Comparison of ENCODE assay signal across 8 mouse cellular contexts in genomic region chr13:99475488-99475887, GRCm38 (mm10). TPM values are rescaled to one million over a fixed set of nuclear protein-coding genes. Genes with fewer than 3 reads are reported as not detected.
DNase-seq lines count a peak whose midpoint lies in the region; ATAC-seq and TF ChIP-seq lines count a peak whose summit lies in the region.

No protein-coding gene starts in this region.

- TF ChIP-seq CTCF in kidney, postnatal 0 days (IDR thresholded peaks at IDR 0.05; ENCODE audit: low read depth) = no peak

- DNase-seq in kidney, postnatal 0 days (ENCODE audit: low spot score) = peak; percentile 67
- no peak for DNase-seq in kidney, postnatal 36 days
- no peak for DNase-seq in hindbrain, embryonic 14.5 days (ENCODE audit: low spot score)
- DNase-seq in ovary, postnatal 10 days (ENCODE audit: low spot score) = no peak
- no peak for DNase-seq in cerebellum, adult 9-11 months
- no peak for DNase-seq in c-Kit-positive CD71-positive TER-119-positive erythroid progenitor cells, embryonic 14.5 days (ENCODE audit: low spot score)

- H3K27ac ChIP-seq in kidney, postnatal 0 days = 0 out of 2 replicates have a peak overlapping the region, but pooled peaks have one; percentile 2
- H3K27ac ChIP-seq in embryonic facial prominence, embryonic 13.5 days = peak overlapping the region; percentile 64
- peak overlapping the region; percentile 75 for H3K27ac ChIP-seq in hindbrain, embryonic 14.5 days
- peak overlapping the region; percentile 65 for H3K27ac ChIP-seq in midbrain, embryonic 15.5 days

- no peaks in the 10 kb centered on the region for H3K36me3 ChIP-seq in kidney, postnatal 0 days (ENCODE audit: insufficient read depth, low read length)
- H3K36me3 ChIP-seq in embryonic facial prominence, embryonic 13.5 days = 0 out of 2 replicates have a peak, but pooled peaks cover 9% of the 10 kb centered on the region
- H3K36me3 ChIP-seq in hindbrain, embryonic 14.5 days (replicated peaks; ENCODE audit: control insufficient read depth, insufficient read depth) = peaks cover 45% of the 10 kb centered on the region
- H3K36me3 ChIP-seq in midbrain, embryonic 15.5 days (replicated peaks) = peaks cover 2% of the 10 kb centered on the region; the same call in 1 of the 2 replicates

- H3K27me3 ChIP-seq in kidney, postnatal 0 days (ENCODE audit: insufficient read depth, low read length) = no peaks in the 10 kb centered on the region
- no peaks in the 10 kb centered on the region for H3K27me3 ChIP-seq in embryonic facial prominence, embryonic 13.5 days
- H3K27me3 ChIP-seq in hindbrain, embryonic 14.5 days (ENCODE audit: control insufficient read depth, insufficient read depth, low read length) = no peaks in the 10 kb centered on the region
- H3K27me3 ChIP-seq in midbrain, embryonic 15.5 days (replicated peaks) = no peaks in the 10 kb centered on the region

- no peak overlapping the region for H3K4me3 ChIP-seq in kidney, postnatal 0 days (replicated peaks; ENCODE audit: low read depth, low read length)
- no peak overlapping the region for H3K4me3 ChIP-seq in embryonic facial prominence, embryonic 13.5 days
- H3K4me3 ChIP-seq in hindbrain, embryonic 14.5 days (replicated peaks; ENCODE audit: low read length) = no peak overlapping the region
- H3K4me3 ChIP-seq in midbrain, embryonic 15.5 days = no peak overlapping the region

- H3K4me1 ChIP-seq in kidney, postnatal 0 days (replicated peaks; ENCODE audit: insufficient read depth, low read length) = peaks cover 6% of the 10 kb centered on the region; the same call in 1 of the 2 replicates
- H3K4me1 ChIP-seq in embryonic facial prominence, embryonic 13.5 days = peaks cover 26% of the 10 kb centered on the region
- peaks cover 24% of the 10 kb centered on the region for H3K4me1 ChIP-seq in hindbrain, embryonic 14.5 days (replicated peaks; ENCODE audit: control insufficient read depth, insufficient read depth, low read length)
- H3K4me1 ChIP-seq in midbrain, embryonic 15.5 days = peaks cover 43% of the 10 kb centered on the region

- ATAC-seq in kidney, postnatal 0 days (replicated peaks; ENCODE audit: low FRiP score, low read depth) = peak; percentile 59; the same call in 1 of the 2 replicates
- ATAC-seq in embryonic facial prominence, embryonic 13.5 days (ENCODE audit: insufficient number of reproducible peaks, insufficient read depth, low FRiP score, low TSS enrichment, low read depth) = peak; percentile 40; the same call in 1 of the 2 replicates
- ATAC-seq in hindbrain, embryonic 14.5 days (ENCODE audit: low FRiP score) = peak; percentile 75
- peak; percentile 74 for ATAC-seq in midbrain, embryonic 15.5 days (replicated peaks)

- H3K9me3 ChIP-seq in kidney, postnatal 0 days (replicated peaks; ENCODE audit: low read length) = no peaks in the 10 kb centered on the region
- no peaks in the 10 kb centered on the region for H3K9me3 ChIP-seq in embryonic facial prominence, embryonic 13.5 days
- H3K9me3 ChIP-seq in hindbrain, embryonic 14.5 days (ENCODE audit: control insufficient read depth, low read length) = no peaks in the 10 kb centered on the region
- H3K9me3 ChIP-seq in midbrain, embryonic 15.5 days = no peaks in the 10 kb centered on the region

- H3K4me2 ChIP-seq in kidney, postnatal 0 days (ENCODE audit: low read length) = peak overlapping the region; percentile 13; the same call in 1 of the 2 replicates
- H3K4me2 ChIP-seq in embryonic facial prominence, embryonic 13.5 days = peak overlapping the region; percentile 12; the same call in 1 of the 2 replicates
- peak overlapping the region; percentile 31 for H3K4me2 ChIP-seq in hindbrain, embryonic 14.5 days (replicated peaks)
- H3K4me2 ChIP-seq in midbrain, embryonic 15.5 days = peak overlapping the region; percentile 20

- WGBS in kidney, postnatal 0 days = 22% methylated on average over 6 of the region's 6 CpGs
- WGBS in embryonic facial prominence, embryonic 13.5 days = 12% methylated on average over 6 of the region's 6 CpGs
- 2% methylated on average over 6 of the region's 6 CpGs for WGBS in hindbrain, embryonic 14.5 days
- 2% methylated on average over 6 of the region's 6 CpGs for WGBS in midbrain, embryonic 15.5 days

- H3K9ac ChIP-seq in kidney, postnatal 0 days (ENCODE audit: low read depth, low read length) = no peak overlapping the region
- 0 out of 2 replicates have a peak overlapping the region, but pooled peaks have one; percentile 6 for H3K9ac ChIP-seq in embryonic facial prominence, embryonic 13.5 days
- peak overlapping the region; percentile 12 for H3K9ac ChIP-seq in hindbrain, embryonic 14.5 days
- H3K9ac ChIP-seq in midbrain, embryonic 15.5 days = peak overlapping the region; percentile 9; the same call in 1 of the 2 replicates

RNA-seq across cellular contexts. Expression of gene Map1b, which starts 40.9 kb away (rescaled TPM):
- polyA plus RNA-seq in kidney, postnatal 0 days (2015; fragmentation: Nextera tagmentation; extraction: Ambion mirVana) = 23.4 and 27.8 TPM in 2 replicates
- polyA plus RNA-seq in embryonic facial prominence, embryonic 13.5 days (2015; fragmentation: Nextera tagmentation; extraction: Ambion mirVana) = 176 and 193 TPM in 2 replicates
- 2,185 and 2,283 TPM in 2 replicates for polyA plus RNA-seq in hindbrain, embryonic 14.5 days (2014; fragmentation: Nextera tagmentation; extraction: Ambion mirVana)
- polyA plus RNA-seq in midbrain, embryonic 15.5 days (2015; fragmentation: Nextera tagmentation; extraction: Ambion mirVana) = 2,126 and 2,223 TPM in 2 replicates

Comparison
In these comparisons a context has a peak if more than half of its experiments do, and no peak if none do; other contexts are left out.
1. H3K27ac ChIP-seq: peak in every context shown above with its lines; median percentile 75 in hindbrain, embryonic 14.5 days; 65 in midbrain, embryonic 15.5 days; 64 in embryonic facial prominence, embryonic 13.5 days; 2 in kidney, postnatal 0 days.
2. RNA of gene Map1b, which starts 40.9 kb away (polyA plus RNA-seq): 2,185 to 2,283 TPM in hindbrain, embryonic 14.5 days and 2,126 to 2,223 TPM in midbrain, embryonic 15.5 days; 176 to 193 TPM in embryonic facial prominence, embryonic 13.5 days and 23.4 to 27.8 TPM in kidney, postnatal 0 days; every median in the first group is over 10 times any median in the second.
3. Peak in every context shown above with its lines, with median percentiles within 50 percentile points of each other: ATAC-seq and H3K4me2 ChIP-seq.